Mouse (Mus musculus) intestine, embryonic 16.5 days (tissue): ENCODE data around the gene Awat1. TPM values are rescaled to one million over a fixed set of nuclear protein-coding genes. Genes with fewer than 3 reads are reported as not detected.
A peak's percentile ranks its signal among the peaks of the same experiment; 100 is the strongest.

ENCODE experiments used
- ATAC-seq: fragments of 200-750 bp; cut with Nextera tagmentation; 2 replicates; pipeline ENCODE4 v1.8.0; 2017; ENCODE audit warnings: moderate TSS enrichment, moderate library complexity
- H3K27ac ChIP-seq: fragments of 300-500 bp; sonication (generic); 2 replicates; pipeline ENCODE4 v1.5.1; 2014; ENCODE audit warnings: mild to moderate bottlenecking, low read length
- H3K27me3 ChIP-seq: fragments of 300-500 bp; sonication (generic); replicated peaks from 2 replicates; pipeline ENCODE4 v1.6.1; 2014; ENCODE audit warnings: low read length, control low read depth, mixed read lengths; ENCODE audit not compliant: control insufficient read depth, insufficient read depth
- H3K36me3 ChIP-seq: fragments of 300-500 bp; sonication (generic); 2 replicates; pipeline ENCODE4 v1.6.1; 2014; ENCODE audit warnings: low read length, control low read depth; ENCODE audit not compliant: control insufficient read depth, insufficient read depth
- H3K4me1 ChIP-seq: fragments of 300-500 bp; sonication (generic); 2 replicates; pipeline ENCODE4 v1.6.1; 2014; ENCODE audit warnings: low read length, control low read depth, mixed read lengths; ENCODE audit not compliant: control insufficient read depth, insufficient read depth
- H3K4me2 ChIP-seq: fragments of 300-500 bp; sonication (generic); 2 replicates; pipeline ENCODE4 v1.6.1; 2014; ENCODE audit warnings: low read depth, low read length, control low read depth
- H3K4me3 ChIP-seq: fragments of 300-500 bp; sonication (generic); 2 replicates; pipeline ENCODE4 v1.5.1; 2014; ENCODE audit warnings: mild to moderate bottlenecking, low read length
- H3K9ac ChIP-seq: fragments of 300-500 bp; sonication (generic); 2 replicates; pipeline ENCODE4 v1.6.1; 2014; ENCODE audit warnings: low read depth, low read length
- H3K9me3 ChIP-seq: fragments of 300-500 bp; sonication (generic); 2 replicates; pipeline ENCODE4 v1.6.1; 2016; ENCODE audit warnings: low read length, control low read depth; ENCODE audit not compliant: control insufficient read depth
- WGBS: fragments of 180-500 bp; shearing (Covaris S2); extraction: QIAGEN DNeasy Blood & Tissue Kit; methylation state at CpG from one replicate; pipeline ENCODE4 v1.1.7; 2014; 5-methylcytosine and 5-hydroxymethylcytosine counted together
- polyA plus RNA-seq: library from polyadenylated mRNA; unstranded; fragments of >200 nt; fragmentation: Nextera tagmentation; extraction: Ambion mirVana; gene quantifications from 2 replicates; pipeline ENCODE4 v1.2.1, GENCODE M21; 2015

The Awat1 gene
- polyA plus RNA-seq, 1 experiment from 2014 or later = not detected

- WGBS = 96% methylated on average over 4 of the region's 4 CpGs
- Histone ChIP-seq H3K27ac (no peak overlapping the region), H3K4me3 (no peak overlapping the region), H3K36me3 (no peaks in the 10 kb centered on the region), H3K27me3 (no peaks in the 10 kb centered on the region), H3K9me3 (no peaks in the 10 kb centered on the region), H3K9ac (no peak overlapping the region), H3K4me2 (no peak overlapping the region), H3K4me1 (no peaks in the 10 kb centered on the region)
- no peak for ATAC-seq
These were observed 52.2 kb downstream of the Awat1 start for GRCm38 (mm10) chrX:100624242-100624641.

- WGBS = 29% methylated on average over 7 of the region's 7 CpGs
- Histone ChIP-seq H3K4me1 (no peaks in the 10 kb centered on the region), H3K27ac (no peak overlapping the region), H3K36me3 (no peaks in the 10 kb centered on the region), H3K9ac (peak overlapping the region; percentile 67; the same call in 1 of the 2 replicates), H3K4me3 (peak overlapping the region; percentile 65), H3K27me3 (no peaks in the 10 kb centered on the region), H3K9me3 (no peaks in the 10 kb centered on the region), H3K4me2 (peak overlapping the region; percentile 46)
- ATAC-seq = no peak
These were observed 53.1 kb downstream of the Awat1 start for GRCm38 (mm10) chrX:100625146-100625545.

GRCm38 (mm10) chrX:100625546-100625801 lies 53.4 kb downstream of the Awat1 start, which contains the start of gene Kif4:
Gene Kif4 (plus strand): TSS chrX:100625737.
- H3K9me3 ChIP-seq = no peaks in the 10 kb centered on the region
- peak within 1 kb of the TSS; percentile 72 for H3K9ac ChIP-seq
- peak within 1 kb of the TSS; percentile 58 for H3K4me2 ChIP-seq
- peak within 1 kb of the TSS; percentile 65 for H3K4me3 ChIP-seq
- no peaks in the 10 kb centered on the region for H3K4me1 ChIP-seq
- no peak for ATAC-seq
- H3K27me3 ChIP-seq = no peaks in the 10 kb centered on the region
- 12% methylated on average over 3 of the region's 3 CpGs for WGBS
- H3K27ac ChIP-seq = peak within 1 kb of the TSS; percentile 69
- no peaks in the 10 kb centered on the region for H3K36me3 ChIP-seq

GRCm38 (mm10) chrX:100625802-100626793 lies 54.0 kb downstream of the Awat1 start, which contains the start of gene Pdzd11:
Gene Pdzd11 (minus strand): TSS chrX:100626568.
- Histone ChIP-seq H3K27me3 (no peaks in the 10 kb centered on the region), H3K27ac (peak within 1 kb of the TSS; percentile 69), H3K36me3 (no peaks in the 10 kb centered on the region), H3K4me1 (no peaks in the 10 kb centered on the region), H3K9ac (peak within 1 kb of the TSS; percentile 72), H3K4me3 (peak within 1 kb of the TSS; percentile 65), H3K9me3 (no peaks in the 10 kb centered on the region), H3K4me2 (peak within 1 kb of the TSS; percentile 58)
- 15% methylated on average over 62 of the region's 62 CpGs for WGBS
- ATAC-seq = peak; percentile 99

Other genes starting within 250 kb of the Awat1 start
- not detected in 2 replicates for gene Otud6a, start 143.2 kb upstream of the Awat1 start, polyA plus RNA-seq
- 0.38 and 0.77 TPM in 2 replicates for gene Awat2, start 129.5 kb upstream of the Awat1 start, polyA plus RNA-seq
- 36.5 and 40.3 TPM in 2 replicates for gene Igbp1, start 78.0 kb upstream of the Awat1 start, polyA plus RNA-seq
- not detected in 2 replicates for gene Dgat2l6, start 47.4 kb upstream of the Awat1 start, polyA plus RNA-seq
- gene P2ry4, start 22.6 kb downstream of the Awat1 start, polyA plus RNA-seq = 0.38 and 0.55 TPM in 2 replicates
- not detected in 2 replicates for gene Arr3, start 33.2 kb downstream of the Awat1 start, polyA plus RNA-seq
- 18.1 and 18.5 TPM in 2 replicates for gene Kif4, start 53.5 kb downstream of the Awat1 start, polyA plus RNA-seq
- gene Pdzd11, start 54.3 kb downstream of the Awat1 start, polyA plus RNA-seq = 75.6 and 78.8 TPM in 2 replicates
- gene Gdpd2, start 157.6 kb downstream of the Awat1 start, polyA plus RNA-seq = 1.5 and 1.8 TPM in 2 replicates
- 8.5 and 11.0 TPM in 2 replicates for gene Dlg3, start 195.5 kb downstream of the Awat1 start, polyA plus RNA-seq